Mouse (Mus musculus) cerebellum, adult 2 months (tissue): ENCODE results near the gene Sirt4.

Experiments
- CTCF ChIP-seq: fragments of 200-500 bp; IDR thresholded peaks from 2 replicates; pipeline ENCODE4 v1.5.1; 2011; ENCODE audit warnings: low read depth, mild to moderate bottlenecking, control low read depth, low read length, moderate library complexity, borderline replicate concordance; ENCODE audit not compliant: insufficient read depth
- POLR2A ChIP-seq: fragments of 200-500 bp; IDR thresholded peaks from 2 replicates; pipeline ENCODE4 v1.6.1; 2011; ENCODE audit warnings: low read length, control low read depth, borderline replicate concordance; ENCODE audit not compliant: insufficient read depth

GRCm38 (mm10) chr5:115484996-115485395, 471 bp upstream of the Sirt4 start:
- TF ChIP-seq CTCF = no peak
- no peak for TF ChIP-seq POLR2A
